Mouse (Mus musculus): ENCODE measurements at regions not wholly inside any gene's neighbourhood (a gene's known extent, or its start where the extent isn't known, plus 50 kb on each side); places are given as distances from the start of the nearest gene placed in this dataset.

GRCm38 (mm10) chr1:151045334-151045733 is 52.1 kb upstream of the Hmcn1 start:
- DNase-seq = no peak

GRCm38 (mm10) chr1:151046626-151047025 is 53.4 kb upstream of the Hmcn1 start:
- DNase-seq = no peak

- no peak for DNase-seq
Observed at GRCm38 (mm10) chr1:151049726-151050506, 56.7 kb upstream of the Hmcn1 start.

DNA sequence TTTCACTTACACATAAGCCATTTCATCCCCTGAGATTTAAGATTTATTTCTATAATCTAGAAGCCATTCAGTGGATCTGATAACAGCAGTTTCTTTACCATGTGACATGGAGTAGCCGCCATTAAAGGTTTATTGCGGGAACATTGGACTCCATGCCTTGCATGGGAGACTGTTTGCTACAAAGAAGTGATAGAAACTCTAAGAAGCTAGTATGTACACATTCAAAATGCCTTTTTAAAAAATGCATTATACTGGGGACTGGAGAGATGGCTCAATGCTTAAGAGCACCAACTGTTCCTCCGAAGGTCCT is 57.2 kb upstream of the Hmcn1 start:
- no peak for DNase-seq

- DNase-seq = no peak
Observed at GRCm38 (mm10) chr1:151053268-151053667, 60.0 kb upstream of the Hmcn1 start.

GRCm38 (mm10) chr1:151055396-151055795 is 62.2 kb upstream of the Hmcn1 start:
- no peak for DNase-seq

GRCm38 (mm10) chr1:151059546-151060136 is 66.4 kb upstream of the Hmcn1 start:
- DNase-seq = no peak

GRCm38 (mm10) chr1:151065090-151065567 is 71.9 kb upstream of the Hmcn1 start:
- DNase-seq = no peak

GRCm38 (mm10) chr1:151066379-151067128 is 73.3 kb upstream of the Hmcn1 start:
- no peak for DNase-seq

- no peak for DNase-seq
Observed at GRCm38 (mm10) chr1:151074508-151075314, 81.5 kb upstream of the Hmcn1 start.

DNA sequence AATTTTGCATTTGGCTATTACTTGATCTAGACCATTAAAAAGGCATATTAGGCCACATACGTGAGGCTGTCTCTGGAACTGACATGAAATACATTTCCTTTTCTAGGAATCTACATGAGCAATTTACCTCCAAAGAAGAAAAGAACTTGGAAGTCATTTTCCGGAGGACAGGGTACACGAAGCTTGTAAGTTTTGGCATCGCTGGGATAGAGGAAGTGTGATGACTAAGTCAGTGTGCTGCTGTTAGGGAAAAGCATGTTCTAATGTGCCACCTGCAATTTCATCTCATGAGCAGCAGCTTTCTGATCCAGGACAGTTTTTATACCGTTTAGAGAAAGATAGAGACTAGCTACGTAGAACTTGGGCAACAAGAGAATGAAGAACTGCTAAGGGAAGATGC is 82.3 kb upstream of the Hmcn1 start:
- DNase-seq = no peak

- peak; percentile 88 for DNase-seq
Observed at GRCm38 (mm10) chr1:151078909-151079522, 85.8 kb upstream of the Hmcn1 start.

GRCm38 (mm10) chr1:151079614-151080360 is 86.6 kb upstream of the Hmcn1 start:
- DNase-seq = peak; percentile 75

GRCm38 (mm10) chr1:151080510-151080980 is 87.3 kb upstream of the Hmcn1 start:
- peak; percentile 53 for DNase-seq

GRCm38 (mm10) chr1:151082510-151083033 is 89.3 kb upstream of the Hmcn1 start:
- DNase-seq = no peak

- DNase-seq = no peak
Observed at GRCm38 (mm10) chr1:151083806-151084205, 90.6 kb upstream of the Hmcn1 start.

GRCm38 (mm10) chr1:151086111-151086859 is 93.0 kb upstream of the Hmcn1 start:
- no peak for DNase-seq

- DNase-seq = no peak
Observed at GRCm38 (mm10) chr1:151087151-151087660, 94.0 kb upstream of the Hmcn1 start.

DNA sequence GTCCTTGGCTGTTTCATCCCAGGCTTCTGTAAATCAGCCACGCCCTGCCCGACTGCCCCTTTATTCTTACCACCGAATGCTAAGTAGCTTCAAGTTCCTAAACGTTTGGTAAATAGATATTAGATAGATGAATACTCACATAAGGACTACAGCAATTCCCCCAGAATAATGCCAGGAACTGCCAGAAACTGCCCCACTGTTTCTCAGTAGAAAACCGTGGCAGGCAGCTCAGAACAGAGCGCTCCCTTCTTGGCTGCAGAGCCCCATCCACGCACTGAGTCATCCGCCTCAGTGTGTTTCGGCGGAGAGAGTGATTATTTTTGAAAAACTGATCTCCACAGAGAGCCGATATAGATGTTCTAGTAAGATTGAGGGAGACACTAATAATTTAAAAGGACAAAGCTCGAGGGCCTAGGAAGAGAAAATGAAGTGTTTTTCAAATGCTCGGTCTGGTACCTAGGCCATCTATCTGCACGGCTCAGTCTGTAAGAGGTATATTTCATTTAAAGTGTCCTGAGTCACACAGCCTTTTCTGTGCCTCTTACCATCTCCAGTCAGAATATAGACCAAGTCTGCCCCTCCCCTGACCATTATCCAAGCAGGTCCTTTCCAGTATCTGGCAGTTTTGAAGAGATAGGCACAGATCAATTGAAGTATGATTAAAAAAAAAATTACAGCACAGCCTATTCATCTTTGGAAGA is 94.4 kb upstream of the Gm47985 start:
- no peak for DNase-seq

Measured in liver (tissue).